Mouse (Mus musculus) layer of hippocampus, adult 9-11 months (tissue): ENCODE data around the gene 3110082I17Rik.
"Not testable (repeated sequence)": the region's sequence is repeated elsewhere in the genome, so short reads cannot be mapped to it uniquely, and the experiment has no call there.

ENCODE experiments used
- DNase-seq: peaks from one replicate; pipeline ENCODE4 v3.0.0; 2022

The 3110082I17Rik gene

DNA sequence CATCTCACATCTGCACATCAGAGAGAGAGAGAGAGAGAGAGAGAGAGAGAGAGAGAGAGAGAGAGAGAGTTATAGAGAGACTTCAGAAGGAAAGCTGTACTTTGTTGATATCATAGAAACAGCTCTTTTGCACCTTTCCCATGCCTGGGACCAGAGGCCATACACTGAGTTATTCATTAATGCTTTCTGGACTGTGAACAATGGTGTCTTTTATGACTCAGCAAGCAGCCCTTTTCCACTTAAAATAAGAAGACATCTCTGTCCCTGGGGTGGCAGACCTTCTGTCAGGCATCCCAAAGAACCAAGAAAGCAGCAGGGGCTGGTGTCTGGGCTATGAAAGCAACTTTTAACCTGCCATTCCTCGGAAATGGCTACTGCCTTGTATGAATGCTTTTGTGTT, 113.1 kb downstream of the 3110082I17Rik start:
- DNase-seq: no peak

DNA sequence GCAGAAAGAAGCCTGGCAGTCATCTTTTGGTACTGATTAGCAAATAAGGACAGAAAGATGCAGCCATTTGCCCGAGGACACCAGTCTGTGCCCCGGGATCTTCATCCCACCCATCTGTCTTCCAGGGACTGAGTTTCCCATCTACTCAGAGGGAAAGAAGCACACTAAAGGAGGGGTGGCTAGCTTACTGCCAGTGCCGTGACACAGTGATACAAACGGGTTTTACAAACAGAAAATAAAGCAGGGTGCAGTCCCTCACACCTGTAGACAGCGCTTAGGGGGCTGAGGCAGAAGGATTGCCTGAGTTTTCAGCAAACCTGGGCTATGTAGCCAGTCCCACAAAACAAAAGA, 115.0 kb downstream of the 3110082I17Rik start:
- no peak for DNase-seq

GRCm38 (mm10) chr5:139344687-139345363, 115.5 kb downstream of the 3110082I17Rik start:
- peak; percentile 94 for DNase-seq

DNA sequence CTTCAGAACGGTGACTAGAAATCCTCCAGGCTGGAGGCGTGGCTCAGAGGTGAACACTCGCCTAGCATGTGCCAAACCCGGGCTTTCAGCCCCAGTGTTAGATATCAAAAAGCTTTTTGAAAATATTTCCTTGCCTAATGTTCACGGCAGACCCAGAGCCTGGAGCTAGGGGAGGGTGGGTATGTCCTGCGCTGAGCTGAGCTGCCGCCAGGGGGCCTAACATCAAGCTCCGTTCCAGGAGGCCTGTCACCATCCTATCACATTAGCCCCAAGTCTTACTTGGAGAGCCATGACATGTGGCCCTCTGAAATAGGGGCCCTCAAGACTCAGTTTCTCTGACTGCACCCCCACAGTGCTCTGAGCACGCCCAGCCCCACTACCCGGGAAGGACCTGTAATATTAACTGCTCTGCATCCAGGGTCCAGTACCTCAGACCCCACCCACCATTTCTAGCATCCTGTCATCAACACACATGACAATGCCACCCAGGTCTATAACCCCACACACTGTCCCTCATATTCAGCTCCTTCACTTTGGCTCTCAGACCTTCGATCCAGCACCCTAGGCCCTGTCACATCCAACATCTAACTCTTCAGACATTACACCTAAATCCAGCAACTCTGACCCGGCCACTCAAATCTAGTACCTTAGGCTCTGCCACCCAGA, 116.2 kb downstream of the 3110082I17Rik start:
- DNase-seq: peak; percentile 58

GRCm38 (mm10) chr5:139338891-139339290, 121.4 kb downstream of the 3110082I17Rik start:
- DNase-seq: no peak

DNA sequence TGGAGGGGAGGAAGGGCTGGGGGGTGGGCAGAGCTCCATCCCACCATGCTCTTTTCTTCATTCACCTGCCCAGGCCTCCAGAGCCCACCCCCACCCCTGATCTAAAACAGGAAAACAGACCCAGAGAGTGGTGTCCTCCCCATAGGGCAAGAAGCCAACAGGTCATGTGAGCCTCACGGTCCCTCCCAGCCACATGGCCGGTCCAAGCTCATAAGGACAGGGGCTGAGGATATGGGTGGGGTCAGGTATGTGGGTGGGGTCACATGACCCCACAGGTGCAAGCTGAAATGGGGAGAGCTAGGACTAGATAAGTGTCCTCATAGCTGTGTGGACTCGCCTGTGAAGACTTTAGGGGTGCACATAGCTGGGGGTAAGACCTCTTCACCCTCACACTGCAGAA, 121.9 kb downstream of the 3110082I17Rik start:
- no peak for DNase-seq

DNA sequence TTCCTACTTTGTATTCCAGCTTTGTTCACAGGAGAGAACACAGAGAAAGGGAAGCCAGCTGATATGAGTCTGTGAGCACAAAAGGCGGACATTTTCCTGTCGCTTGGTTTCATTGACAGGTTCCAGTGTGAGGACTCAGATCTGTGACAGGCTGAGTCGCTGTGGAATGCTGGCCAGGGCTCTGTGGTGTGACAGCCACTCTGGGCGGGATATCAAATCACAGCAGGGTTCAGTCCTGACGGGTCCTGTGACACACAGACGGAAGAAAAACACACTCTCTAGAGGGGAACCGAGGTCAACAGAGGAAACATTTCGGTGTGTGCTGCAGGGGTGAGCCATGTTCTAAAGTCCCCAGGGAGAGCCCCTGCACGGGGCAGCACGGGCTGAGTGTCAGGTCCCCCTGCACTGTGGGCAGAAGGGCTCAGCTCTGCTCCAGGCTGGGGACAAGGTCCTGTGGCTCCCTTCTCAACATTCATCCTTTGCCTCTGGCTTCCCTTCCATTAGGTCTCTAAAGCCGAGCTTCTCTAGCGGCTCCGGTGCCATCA, 122.4 kb downstream of the 3110082I17Rik start:
- DNase-seq: no peak

DNA sequence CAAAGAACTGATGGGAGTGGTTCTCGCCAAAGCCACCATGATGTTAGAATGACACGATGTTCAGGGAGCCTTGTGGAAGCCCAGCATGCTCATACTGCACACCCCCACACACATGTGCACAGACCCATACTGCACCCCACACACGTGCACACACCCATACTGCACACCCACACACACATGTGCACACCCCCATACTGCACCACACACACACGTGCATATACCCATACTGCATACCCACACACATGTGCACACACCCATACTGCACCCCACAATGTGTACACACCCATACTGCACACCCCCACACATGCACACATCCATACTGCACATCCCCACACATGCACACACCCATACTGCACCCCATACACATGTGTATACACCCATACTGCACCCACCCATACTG, 124.7 kb downstream of the 3110082I17Rik start:
- no peak for DNase-seq

- not testable (repeated sequence) for DNase-seq
Observed at GRCm38 (mm10) chr5:139334394-139334793, 125.9 kb downstream of the 3110082I17Rik start.

DNA sequence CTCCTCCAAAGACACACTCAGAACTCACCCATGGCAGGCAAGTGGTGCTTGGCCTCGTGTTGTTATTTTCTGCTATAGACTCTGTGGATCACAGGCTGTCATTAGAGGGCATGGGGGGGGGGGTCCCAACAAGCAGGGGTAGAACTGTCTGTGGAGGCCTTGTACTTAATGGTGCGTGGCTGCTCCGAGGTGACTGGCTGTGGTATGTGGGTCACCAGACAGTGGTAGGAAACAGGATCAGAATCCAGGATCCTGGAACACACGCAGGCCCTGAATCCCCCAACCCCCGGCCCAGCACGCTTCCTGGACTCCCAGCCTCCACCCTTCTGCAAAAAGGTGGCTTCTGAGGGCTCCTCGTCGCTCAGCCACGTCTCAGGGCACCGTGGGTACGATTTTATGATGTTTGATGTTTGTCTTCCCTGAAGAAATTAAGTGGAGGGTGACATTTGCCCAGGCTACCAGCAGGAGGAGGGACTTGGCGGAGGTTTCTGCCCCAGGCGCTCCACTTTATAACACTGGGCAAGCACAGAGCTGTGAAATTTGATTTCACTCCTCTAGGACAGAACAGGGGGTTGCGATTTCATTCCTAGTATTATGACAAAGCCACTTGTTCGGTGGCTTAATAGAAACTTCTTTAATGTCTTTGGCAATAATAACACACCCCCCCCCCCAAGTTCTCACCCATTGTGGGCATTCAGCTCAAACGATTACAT, 126.9 kb downstream of the 3110082I17Rik start:
- no peak for DNase-seq

GRCm38 (mm10) chr5:139332590-139333272, 127.6 kb downstream of the 3110082I17Rik start:
- no peak for DNase-seq

GRCm38 (mm10) chr5:139331742-139332141, 128.6 kb downstream of the 3110082I17Rik start:
- DNase-seq: no peak

- no peak for DNase-seq
Observed at GRCm38 (mm10) chr5:139330766-139331165, 129.6 kb downstream of the 3110082I17Rik start.

GRCm38 (mm10) chr5:139327634-139328020, 132.7 kb downstream of the 3110082I17Rik start:
- no peak for DNase-seq

GRCm38 (mm10) chr5:139326986-139327633, 133.2 kb downstream of the 3110082I17Rik start:
- no peak for DNase-seq

- DNase-seq: no peak
Observed at GRCm38 (mm10) chr5:139326111-139326696, 134.1 kb downstream of the 3110082I17Rik start.

GRCm38 (mm10) chr5:139325395-139325966, 134.8 kb downstream of the 3110082I17Rik start, which contains the start of gene Adap1:
Gene Adap1 (minus strand): TSS chr5:139325622.
- DNase-seq: peak; percentile 66

GRCm38 (mm10) chr5:139324691-139325394, 135.5 kb downstream of the 3110082I17Rik start:
- peak; percentile 70 for DNase-seq

DNA sequence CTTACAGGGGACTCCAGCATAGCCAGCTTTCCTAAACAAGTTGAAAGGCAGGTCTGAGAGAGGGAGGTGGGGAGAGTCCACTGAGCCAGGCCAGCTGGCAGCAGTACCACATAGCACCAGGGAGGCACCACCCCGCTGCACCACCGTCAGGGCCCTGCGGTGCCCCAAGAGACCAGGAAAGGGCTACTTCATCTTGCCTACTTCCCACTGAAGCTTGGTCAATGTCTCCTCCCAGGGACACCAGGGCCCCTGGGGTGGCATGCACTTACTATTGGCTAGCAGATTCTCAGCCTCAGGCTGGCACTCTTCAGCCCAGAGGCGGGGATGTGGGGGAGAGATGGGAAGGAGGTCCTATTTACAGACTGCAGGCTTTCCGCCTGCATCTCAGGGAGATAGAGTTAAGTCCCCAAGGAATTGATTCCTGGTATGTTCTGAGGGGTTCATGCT, 136.3 kb downstream of the 3110082I17Rik start:
- peak; percentile 52 for DNase-seq

- DNase-seq: peak; percentile 66
Observed at GRCm38 (mm10) chr5:139323260-139323924, 136.9 kb downstream of the 3110082I17Rik start.
